Mouse (Mus musculus): ENCODE measurements at regions not wholly inside any gene's neighbourhood (a gene's known extent, or its start where the extent isn't known, plus 50 kb on each side); places are given as distances from the start of the nearest gene placed in this dataset.

DNA sequence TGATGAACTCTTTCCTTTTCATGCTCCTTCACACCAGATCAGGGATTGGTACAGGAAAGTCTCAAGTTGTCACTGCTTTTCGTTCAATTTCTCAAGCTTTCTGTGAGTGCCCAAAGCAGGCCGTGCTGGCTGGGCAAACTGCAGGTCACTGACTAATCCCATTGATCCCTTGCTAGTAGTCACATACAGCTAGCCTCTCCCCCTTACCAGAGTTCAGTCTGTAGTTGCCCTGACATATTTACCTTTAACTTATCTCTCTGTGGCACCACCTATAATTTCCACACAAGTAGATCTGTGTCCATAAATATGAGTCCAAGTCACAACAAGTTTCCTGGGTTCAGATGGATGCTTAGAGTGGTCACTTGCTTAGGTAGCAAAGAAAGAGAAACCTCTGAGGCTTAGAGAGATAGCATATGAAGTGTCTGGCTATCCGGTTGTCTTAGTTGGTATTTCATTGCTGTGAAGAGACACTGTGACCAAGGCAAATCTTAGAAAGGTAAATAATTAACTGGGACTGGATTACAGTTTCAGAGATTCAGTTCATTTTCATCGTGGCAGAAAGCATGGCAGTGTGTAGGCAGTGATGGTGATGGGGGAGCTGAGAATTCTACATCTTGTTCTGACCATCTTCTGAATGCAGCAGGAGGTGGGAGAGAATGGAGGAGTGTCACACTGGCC lies 362.8 kb upstream of the Pcsk5 start:
- DNase-seq (ENCODE audit: low spot score in 2 of 2), result no peak

DNA sequence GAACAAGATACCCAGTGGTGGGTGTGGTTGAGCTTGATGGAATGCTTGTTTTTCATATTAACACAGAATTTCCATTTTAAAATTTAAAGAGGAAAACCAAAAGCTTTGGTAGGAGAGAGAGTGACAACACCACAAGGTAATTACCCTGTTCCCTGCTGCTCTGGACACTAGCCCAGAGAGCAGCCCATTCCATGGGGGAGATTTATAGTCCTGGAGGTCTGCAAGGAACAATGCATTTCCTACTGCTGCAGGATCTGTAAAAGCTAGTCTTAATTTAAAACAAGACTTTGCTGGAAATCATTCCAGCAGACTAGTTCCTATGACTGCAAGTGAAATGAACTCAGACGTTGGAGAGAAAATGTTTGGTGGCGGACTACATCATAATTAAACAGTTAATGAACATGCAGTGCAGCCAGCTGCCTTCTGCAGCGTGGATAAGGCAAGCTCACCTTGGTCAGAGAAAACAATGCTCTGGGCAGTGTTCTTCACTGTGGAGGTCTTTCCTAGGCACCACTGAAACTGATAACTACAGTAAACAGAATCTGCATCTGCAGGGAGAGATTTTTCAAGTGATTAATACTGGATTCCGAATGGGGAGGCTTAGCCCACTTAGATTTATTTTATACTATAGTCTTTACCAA lies 351.8 kb upstream of the Pcsk5 start:
- DNase-seq (ENCODE audit: low spot score in 2 of 2), result no peak

DNA sequence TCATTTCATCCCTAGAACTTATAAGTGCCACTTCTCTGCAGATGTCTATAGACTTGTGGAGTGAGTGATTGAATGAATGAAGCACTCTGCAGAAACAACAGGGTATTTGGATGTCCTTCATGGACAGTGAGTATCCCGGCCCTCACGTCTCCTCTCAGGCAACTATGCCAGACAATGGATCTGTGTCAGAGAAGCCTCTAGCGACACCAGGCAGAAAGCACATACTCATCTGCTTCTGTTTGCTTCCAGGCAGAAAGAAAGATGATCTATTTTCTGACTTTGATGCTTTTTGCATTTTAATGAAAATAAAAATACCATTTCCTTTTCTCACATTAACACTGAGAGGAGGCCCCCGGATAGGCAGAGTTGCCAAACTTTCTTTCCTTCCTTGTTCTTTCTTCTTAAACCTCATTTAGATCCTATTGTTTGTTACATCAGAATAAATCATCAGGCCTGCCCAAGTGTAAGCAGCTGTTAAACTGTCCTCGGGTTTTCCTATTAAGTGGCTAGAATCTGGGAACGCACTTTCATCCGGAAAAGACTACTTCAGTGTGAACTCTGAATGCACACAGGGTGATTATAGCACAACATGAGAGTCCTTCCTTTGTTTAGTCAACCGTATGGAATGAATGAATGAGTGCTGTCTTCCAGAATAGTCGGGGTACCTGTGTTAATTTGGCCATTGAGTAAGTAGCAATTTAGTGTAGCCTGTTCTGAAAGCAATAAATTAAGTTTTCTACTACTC lies 350.9 kb upstream of the Pcsk5 start:
- DNase-seq (ENCODE audit: low spot score in 2 of 2), result peak in 1 of 2 experiments; percentile 5

DNA sequence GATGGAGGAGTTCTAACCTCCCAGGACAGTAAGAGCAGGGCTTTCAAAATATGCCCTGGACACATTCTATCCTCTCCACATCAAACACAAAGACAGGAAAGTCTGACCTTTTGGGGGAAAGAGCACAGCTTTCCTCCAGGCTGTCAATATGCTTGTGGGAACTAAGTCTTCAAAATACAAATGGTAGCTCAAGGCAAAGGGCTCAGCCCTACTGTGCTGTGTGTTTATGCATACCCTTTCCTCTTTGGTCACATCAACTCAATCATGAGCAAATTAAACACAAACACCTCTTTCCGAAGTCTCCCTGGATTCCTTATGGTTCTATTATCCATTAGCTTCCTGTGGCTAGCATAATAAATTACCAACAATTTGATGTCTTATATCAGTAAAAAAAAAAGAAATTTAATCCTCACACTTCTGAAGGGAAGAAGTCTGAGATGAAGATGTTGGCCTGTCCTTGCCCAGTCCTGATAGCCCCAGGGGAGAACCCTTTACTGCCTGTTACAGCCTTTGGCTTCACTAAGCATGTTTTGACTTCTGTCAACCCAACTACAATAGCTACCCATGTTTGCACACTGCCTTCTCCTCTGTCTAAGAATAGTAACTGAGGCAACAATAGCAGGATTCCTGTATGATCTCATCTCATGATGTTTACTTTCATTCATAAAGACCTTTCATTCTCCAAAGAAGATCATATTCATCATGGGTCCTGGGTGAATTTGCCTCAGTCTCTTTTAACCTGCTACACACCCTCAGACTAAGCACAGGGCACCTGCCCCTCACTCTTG lies 348.5 kb upstream of the Pcsk5 start:
- DNase-seq (ENCODE audit: low spot score in 2 of 2), result no peak

DNA sequence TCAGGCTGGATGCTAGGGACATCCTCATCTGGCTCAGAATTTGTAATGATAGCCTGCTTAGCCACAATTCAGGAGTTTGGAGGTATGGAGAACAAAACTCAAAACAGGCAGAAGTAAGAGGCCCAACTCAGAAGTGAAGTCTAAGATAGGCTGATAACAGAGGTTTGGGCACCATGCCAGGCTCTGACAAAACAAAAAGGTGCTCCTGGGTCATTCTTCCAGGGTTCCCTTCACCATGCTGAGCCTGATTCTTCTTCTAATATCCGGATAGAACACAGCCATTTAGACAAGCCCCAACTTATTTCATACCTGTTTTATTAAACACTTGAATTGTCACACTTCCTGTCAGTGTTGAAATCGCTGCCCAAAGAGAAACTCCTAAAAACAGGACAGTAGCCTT lies 347.8 kb upstream of the Pcsk5 start:
- DNase-seq (ENCODE audit: low spot score in 2 of 2), result no peak

DNA sequence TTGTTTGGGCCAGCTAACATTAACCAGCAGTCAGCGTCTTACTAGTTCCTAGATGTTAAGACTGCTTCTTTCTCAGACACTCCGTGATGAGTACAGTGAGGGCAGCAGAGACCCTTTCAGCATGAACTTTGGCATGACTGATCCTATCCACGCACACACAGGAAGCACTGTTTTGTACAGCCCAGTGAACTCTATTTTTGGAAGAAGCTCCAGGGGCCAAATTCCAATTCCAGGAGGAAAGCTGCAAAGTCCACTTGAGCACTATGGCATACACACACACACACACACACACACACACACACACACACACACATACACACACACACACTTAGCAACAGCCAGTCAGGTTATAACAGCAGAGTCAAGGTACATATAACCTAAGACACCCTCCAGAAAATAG lies 338.8 kb upstream of the Pcsk5 start:
- no peak for DNase-seq (ENCODE audit: low spot score in 2 of 2)

DNA sequence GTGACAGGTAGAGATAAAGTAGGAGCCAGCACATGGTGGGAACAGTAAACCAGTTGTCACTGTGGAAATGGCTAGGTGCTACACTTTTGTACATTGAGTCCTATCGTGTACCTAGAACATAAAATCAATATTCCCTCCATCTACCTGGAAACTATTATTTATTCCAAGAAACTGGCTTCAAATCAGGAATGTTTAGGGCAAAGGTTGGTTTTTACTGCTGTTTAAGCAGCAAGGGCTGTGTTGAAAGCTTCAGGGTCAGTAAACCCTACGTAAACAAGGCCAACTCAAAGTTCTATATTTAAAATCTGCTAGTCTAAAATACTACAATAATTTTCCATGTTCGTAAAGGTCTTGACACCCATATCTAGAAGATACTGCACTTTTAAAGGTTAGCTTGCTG lies 309.1 kb upstream of the Pcsk5 start:
- DNase-seq (ENCODE audit: low spot score in 2 of 2), result no peak

DNA sequence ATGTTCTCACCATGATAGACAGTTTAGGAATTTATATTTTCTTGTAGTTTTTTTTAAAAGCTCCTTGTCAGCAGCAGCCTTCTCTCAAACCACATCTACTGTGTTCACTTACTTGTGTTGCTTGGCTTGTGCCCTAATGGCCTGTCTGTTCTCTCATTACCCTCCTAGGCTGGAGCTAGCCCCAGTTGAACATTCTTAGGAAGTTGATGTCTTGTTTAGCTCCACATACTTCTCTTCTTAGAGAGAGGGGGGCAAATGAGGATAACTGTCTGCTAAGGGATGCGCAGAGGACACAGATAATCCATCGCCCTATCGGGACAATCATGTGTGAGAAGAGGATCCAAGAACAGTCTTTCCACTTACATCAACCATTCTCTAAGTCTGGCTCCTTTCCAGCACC lies 293.5 kb upstream of the Pcsk5 start:
- no peak for DNase-seq (ENCODE audit: low spot score in 2 of 2)

DNA sequence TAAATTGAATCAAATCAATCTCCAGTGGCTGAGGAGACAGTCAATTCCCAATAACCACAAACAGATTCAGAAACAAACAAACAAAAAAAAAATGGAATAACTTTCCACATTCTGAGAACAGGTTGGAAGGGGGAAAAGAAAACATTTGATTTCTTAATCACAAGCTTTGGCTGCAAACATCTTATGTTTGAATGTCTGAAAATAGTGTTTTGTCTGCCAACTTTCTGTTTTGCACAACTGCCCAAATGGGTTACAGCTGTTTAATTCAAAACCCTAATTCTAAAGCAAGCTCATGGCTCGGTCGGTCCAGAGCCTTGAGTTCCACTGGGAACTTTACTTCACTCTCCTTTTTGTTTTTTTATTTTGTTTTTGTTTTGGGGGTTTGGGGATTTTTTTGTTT lies 291.4 kb upstream of the Pcsk5 start:
- DNase-seq (ENCODE audit: low spot score in 2 of 2), result no peak

DNA sequence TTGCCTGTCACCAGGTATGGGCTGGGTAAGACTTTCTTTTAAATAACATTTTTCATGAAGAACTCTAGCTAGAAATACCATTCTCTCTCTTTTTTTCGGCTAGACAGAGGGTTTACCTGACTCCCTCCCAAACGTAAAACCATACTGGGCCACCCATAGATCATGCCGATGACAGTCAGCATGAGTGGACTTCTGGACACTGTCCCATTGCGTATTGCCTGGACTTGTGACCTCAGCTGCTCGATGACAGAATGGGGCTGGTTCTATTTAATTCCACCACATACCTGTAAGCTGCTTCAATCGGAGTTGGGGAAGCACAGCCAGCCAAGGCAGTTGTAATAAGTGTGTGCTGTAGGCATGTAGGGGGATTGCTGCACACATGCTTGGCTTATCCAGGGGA lies 268.8 kb upstream of the Pcsk5 start:
- DNase-seq (ENCODE audit: low spot score in 2 of 2), result no peak

DNA sequence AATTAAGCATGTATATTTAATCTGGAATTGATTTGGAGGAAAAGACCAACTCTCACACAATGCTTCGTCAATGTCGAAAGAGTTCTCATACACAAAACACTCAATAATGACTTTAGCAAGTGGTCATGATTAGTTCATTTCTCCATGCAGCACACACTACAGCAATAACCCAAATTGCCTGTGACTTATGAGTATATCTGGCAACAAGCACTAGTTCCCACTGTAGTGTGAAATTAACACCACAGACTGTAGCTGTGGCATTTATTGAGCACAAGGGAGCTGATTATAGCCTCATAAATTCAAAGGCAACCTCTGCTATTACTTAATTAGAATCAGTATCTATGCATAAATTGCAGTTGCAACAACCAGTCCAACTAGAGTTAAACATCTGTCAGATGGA lies 267.2 kb upstream of the Pcsk5 start:
- DNase-seq (ENCODE audit: low spot score in 2 of 2), result no peak

DNA sequence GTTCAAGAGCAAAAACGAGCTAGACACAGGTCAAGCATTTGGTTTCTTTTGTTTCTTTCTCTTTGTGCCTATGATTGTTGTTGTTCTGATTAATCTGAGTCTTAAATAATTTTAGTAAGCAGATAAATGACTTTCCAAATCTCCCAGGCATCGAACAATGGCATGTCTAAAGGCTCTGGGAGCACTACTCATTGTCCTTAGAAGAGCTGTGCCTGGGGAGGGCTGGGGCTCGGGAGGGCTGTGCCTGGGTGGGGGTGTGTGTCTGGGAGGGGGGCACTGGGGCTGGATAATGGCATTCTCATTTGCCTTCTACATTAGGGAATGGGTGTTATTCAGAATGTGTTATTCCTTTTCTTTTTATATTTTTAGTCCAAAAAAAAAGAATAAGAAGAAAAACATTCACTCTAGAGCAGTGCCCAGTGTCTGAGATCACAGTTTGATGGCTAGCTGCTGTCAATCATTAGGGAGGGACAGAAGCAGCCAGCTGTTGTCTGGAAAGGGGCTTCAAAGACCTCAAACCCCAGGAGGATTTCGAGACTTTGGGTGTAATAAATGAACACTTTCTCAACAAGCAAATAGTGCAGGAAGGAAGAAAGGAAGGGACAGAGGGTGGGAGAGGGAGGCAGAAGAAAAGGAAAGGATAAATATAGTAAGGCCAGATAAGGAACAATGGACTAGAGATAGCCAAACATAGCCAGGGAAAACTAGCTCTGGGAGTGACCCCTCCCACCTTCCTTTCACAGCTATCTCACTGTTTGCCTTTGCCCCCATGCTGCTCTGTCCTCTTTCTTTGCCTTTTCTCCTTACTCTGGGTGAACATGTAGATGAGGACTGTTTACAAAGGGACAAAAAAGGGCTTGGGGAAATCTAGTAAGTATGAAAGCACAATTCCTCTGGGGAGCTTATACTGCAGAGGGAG lies 264.2 kb upstream of the Pcsk5 start:
- no peak for DNase-seq (ENCODE audit: low spot score in 2 of 2)

DNA sequence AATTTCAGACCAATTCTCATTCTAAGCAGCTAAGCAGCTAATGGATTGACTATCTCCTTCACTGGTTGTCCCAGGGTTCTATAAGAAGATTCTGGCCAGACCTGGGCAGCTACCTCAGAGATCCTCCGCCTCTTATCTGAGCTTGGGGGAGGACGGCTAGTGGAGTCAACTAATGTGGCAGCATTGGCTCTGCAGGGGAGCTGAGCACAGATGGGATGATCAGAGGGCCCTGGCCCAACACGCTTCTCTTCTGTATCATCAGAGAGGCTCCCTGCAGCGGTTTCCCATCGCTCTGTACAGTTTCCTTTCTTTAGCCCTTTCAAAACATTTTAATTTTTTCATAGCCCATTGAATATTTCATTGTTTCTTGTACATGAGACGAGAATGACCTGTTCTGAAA lies 245.9 kb upstream of the Pcsk5 start:
- DNase-seq (ENCODE audit: low spot score in 2 of 2), result no peak

DNA sequence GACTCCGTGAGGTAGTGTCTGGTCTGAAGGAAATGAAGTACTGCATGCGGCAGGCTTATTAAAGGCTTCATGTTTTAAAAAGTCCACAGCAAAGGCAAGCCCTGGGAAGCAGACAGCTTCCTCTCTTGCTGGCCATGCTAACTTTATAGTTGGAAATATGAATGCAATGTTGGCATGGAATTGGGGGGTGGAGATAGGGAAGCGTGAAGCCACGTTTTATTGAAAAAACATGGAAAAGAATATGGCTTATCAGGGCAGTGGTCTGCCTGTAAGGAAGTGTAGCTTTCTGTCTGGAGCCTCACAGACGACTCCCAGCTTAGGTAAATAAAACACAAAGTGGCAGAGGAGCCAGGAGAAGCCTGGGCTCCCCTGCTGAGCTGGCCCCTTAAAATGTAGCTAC lies 231.5 kb upstream of the Pcsk5 start:
- DNase-seq (ENCODE audit: low spot score in 2 of 2), result no peak

DNA sequence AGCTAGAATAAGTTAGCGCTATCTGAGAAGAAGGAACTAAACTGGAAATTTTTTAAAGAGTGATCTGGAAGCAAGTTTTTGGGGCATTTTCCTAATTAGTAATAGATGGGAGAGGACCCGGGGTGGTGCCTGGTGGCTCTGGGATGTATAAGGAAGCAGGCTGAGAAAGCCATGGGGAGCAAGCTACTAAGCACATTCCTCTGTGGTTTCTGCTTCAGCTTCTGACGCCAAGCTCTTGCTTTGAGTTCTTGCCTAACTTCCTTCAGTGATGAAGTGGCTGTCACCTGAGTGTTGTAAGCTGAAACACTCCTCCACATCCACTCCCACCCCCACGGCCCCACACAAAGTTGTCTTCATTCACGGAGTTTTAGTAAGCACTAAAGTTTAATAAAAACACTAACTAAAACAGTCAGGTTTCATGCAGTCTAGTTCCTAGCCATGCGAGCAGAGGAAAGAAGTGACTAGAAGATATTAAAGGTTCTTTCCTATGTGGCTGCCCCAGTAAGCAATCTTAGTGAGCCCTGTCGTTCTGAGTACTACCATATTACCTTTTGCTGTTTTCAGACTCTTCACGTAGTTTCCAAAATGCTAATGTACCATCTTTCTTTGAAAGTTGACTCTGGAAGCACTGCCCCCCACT lies 230.5 kb upstream of the Pcsk5 start:
- DNase-seq (ENCODE audit: low spot score in 2 of 2), result no peak

DNA sequence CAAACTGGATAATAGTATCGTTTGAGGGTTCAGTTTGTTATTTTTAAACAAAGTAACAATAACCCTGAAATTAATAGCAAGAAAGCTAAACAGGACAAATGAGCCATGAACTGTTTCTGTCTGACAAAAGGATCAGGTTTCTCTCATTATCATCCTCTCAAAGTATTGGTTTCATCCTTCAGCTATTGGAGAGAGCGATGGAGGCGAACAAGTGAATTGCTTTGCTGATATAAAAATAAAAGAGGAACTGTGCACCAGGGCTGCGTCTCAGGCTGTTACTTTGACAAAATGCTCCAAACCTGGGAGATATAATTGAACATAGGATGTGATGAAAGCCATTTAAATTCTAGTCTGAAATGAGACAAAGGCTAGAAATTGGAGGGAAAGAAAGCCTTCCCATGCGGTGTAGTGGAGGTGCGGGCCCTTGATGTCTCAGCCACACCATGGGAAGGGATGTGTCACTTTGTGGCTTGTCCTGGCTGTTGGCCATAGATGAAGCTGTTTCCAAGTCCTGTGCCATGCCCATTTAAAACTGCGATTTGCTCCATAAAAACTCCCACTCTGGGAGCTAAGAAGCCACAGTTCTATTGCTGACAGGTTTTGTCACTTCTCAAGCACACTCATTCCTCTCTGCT lies 219.9 kb upstream of the Pcsk5 start:
- DNase-seq (ENCODE audit: low spot score in 2 of 2), result no peak

DNA sequence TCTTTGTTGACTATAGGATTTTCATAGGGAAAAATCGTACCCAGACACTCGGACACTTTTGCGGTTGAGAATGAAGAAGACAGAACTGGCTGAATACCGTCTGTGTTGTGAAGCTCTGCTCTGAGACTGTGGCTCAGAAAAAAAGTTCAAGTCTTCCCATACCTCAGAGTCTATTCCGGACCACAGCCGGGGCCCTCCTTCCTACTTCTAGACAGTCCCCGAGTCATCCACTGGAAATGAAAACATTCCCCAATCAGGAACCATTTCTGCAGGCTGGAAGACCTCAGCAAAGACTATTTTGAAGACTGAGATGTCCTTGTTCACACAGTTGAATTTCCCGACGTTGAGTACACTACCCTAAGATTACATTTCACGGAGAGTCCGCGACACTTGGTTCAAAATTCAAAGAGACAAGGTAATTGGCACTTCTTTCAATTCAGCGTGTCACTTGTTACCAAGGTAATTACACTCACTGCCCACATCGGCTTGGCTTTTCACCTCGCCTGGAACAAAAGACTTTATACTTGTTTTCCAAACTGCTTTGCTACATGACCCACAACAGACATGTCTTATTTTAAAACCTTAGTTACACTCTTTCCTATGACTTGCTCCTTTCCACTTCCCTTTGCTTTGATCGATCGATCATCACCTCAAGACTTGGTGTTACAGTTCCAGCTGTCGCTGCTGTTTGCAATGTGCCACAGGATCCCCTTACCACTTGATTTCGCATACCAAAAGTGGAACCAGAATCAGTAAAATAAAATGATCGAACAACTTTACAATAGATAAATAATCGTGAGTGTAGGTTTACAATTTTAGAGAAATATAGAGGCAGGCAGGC lies 219.2 kb upstream of the Pcsk5 start:
- no peak for DNase-seq (ENCODE audit: low spot score in 2 of 2)

DNA sequence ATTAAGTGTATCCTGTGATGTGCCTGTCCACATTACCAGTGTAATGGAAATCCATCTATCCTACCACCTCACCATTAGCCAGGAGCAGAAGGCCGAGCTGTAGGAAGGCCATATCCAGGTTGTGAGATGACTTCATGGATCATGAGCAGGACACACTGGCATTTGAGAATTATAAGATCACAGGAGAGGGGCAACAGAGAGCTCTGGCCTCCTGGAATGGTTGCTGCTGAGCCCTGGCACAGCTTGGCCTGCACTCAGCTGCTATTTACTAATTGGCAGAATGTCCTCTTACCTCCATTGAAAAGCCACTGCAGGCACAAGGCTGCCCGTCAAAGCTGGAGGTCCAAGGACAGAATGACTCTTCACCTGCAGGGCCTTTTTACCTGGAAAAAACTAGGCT lies 212.9 kb upstream of the Pcsk5 start:
- DNase-seq (ENCODE audit: low spot score in 2 of 2), result no peak

DNA sequence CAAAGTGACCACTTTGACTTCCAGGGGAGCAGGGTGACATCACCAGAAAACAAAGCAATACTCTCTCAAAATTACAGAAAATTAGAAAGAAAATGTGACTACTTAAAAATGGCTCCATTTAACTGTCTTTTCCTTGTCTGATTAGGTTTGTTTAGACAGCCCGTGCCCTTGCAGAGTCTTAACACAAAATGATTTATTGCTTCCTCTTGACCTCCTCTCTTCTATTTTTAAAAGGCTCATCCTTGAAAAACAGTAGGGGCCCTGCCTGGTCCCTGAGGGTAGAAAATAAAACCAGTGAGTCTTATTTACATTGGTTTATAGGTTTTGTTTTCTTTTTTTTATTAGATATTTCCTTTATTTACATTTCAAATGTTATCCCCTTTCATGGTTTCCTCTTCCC lies 196.8 kb upstream of the Pcsk5 start:
- DNase-seq (ENCODE audit: low spot score in 2 of 2), result no peak

Measured in frontal cortex, postnatal 14 days (tissue).